Mouse (Mus musculus): ENCODE measurements around the gene Spdl1. TPM values are rescaled to one million over a fixed set of nuclear protein-coding genes. Genes with fewer than 3 reads are reported as not detected.

The Spdl1 gene
- total RNA-seq, 2 experiments from 2014 or later: 0.19 to 0.73 TPM

GRCm38 (mm10) chr11:34763739-34764361 lies 69.6 kb downstream of the Spdl1 start:
- intact Hi-C loops (cut with DNase I): no loop called here
- DNase-seq: no peak

GRCm38 (mm10) chr11:34762570-34763127 lies 70.8 kb downstream of the Spdl1 start:
- intact Hi-C loops (cut with DNase I): no loop called here
- no peak for DNase-seq

GRCm38 (mm10) chr11:34762125-34762524 lies 71.3 kb downstream of the Spdl1 start:
- DNase-seq: no peak
- intact Hi-C loops (cut with DNase I): no loop called here

GRCm38 (mm10) chr11:34759582-34759981 lies 73.9 kb downstream of the Spdl1 start:
- DNase-seq: no peak
- intact Hi-C loops (cut with DNase I): no loop called here

Other genes with a start within 250 kb of the Spdl1 start
- gene Dock2, start 49.7 kb downstream of the Spdl1 start, total RNA-seq (2021): 1 to 10 TPM; 2.0 to 2.8 TPM

Measured in heart, postnatal 36 days (tissue).